Mouse (Mus musculus): ENCODE measurements around the gene Elavl1.

GRCm38 (mm10) chr8:4354516-4354915 is 29.3 kb upstream of the Elavl1 start:
- no peak for TF ChIP-seq USF2 (conservative IDR thresholded peaks at IDR 0.05; ENCODE audit: low read depth, low read length)
- no peak for TF ChIP-seq POLR2A (IDR thresholded peaks at IDR 0.05; ENCODE audit: low read depth, low read length)
- no peak for TF ChIP-seq CTCF (conservative IDR thresholded peaks at IDR 0.05 in 1 of 2, IDR thresholded peaks at IDR 0.05 in 1 of 2; ENCODE audit: low read depth in 2 of 2, low read length in 2 of 2)
- TF ChIP-seq JUND (conservative IDR thresholded peaks at IDR 0.05; ENCODE audit: low read depth, low read length) = no peak
- no peak for TF ChIP-seq RAD21 (IDR thresholded peaks at IDR 0.05; ENCODE audit: low read depth, low read length)
- TF ChIP-seq ELF1 (IDR thresholded peaks at IDR 0.05; ENCODE audit: low read depth, low read length) = no peak
- no peak for TF ChIP-seq ZC3H11A (IDR thresholded peaks at IDR 0.05; ENCODE audit: low read depth, low read length)
- no peak for TF ChIP-seq EP300 (IDR thresholded peaks at IDR 0.05; ENCODE audit: low read length)

Data from CH12.LX (cell line).